In genomic region chr6:125521558-125522193, GRCm38 (mm10) we compare ENCODE assay signal across 21 mouse cellular contexts. TPM values are rescaled to one million over a fixed set of nuclear protein-coding genes. Genes with fewer than 3 reads are reported as not detected.
DNase-seq lines count a peak whose midpoint lies in the region; ATAC-seq and TF ChIP-seq lines count a peak whose summit lies in the region.
"Had no signal": no experiment of that assay in that cellular context is flagged by ENCODE, and none has a peak within 500 bp of the region (broad histone marks: within the 10 kb centered on the region; RNA-seq: fewer than 3 reads in every experiment).

No protein-coding gene starts in this region.

- no peak overlapping the region for H3K4me2 ChIP-seq in neural tube, embryonic 13.5 days
- no peak overlapping the region for H3K4me2 ChIP-seq in neural tube, embryonic 15.5 days
- no peak overlapping the region for H3K4me2 ChIP-seq in intestine, embryonic 15.5 days (replicated peaks)
- no peak overlapping the region for H3K4me2 ChIP-seq in stomach, embryonic 16.5 days (ENCODE audit: low read depth, low read length)
- H3K4me2 ChIP-seq: embryonic facial prominence, embryonic 13.5 days; heart, embryonic 13.5 days; hindbrain, embryonic 15.5 days; kidney, embryonic 15.5 days; neural tube, embryonic 12.5 days had no signal

- TF ChIP-seq POLR2A in thymus, adult 2 months (IDR thresholded peaks at IDR 0.05; ENCODE audit: control insufficient read depth, extremely low read depth, insufficient read depth, low read length, poor library complexity): no peak

- peak; percentile 59 for DNase-seq in kidney, postnatal 10 days
- DNase-seq in kidney, adult 18-20 months: no peak
- no peak for DNase-seq in thymus, adult 2 months
- DNase-seq: adrenal gland, adult 2 months; cerebellum, adult 2 months; gastrocnemius, adult 2 months; heart, postnatal 36 days; layer of hippocampus, adult 9-11 months; right cerebral cortex, postnatal 4 days; thymus, postnatal 25 days had no signal

- no peaks in the 10 kb centered on the region for H3K36me3 ChIP-seq in neural tube, embryonic 13.5 days
- H3K36me3 ChIP-seq in neural tube, embryonic 15.5 days: no peaks in the 10 kb centered on the region
- no peaks in the 10 kb centered on the region for H3K36me3 ChIP-seq in intestine, embryonic 15.5 days
- no peaks in the 10 kb centered on the region for H3K36me3 ChIP-seq in stomach, embryonic 16.5 days (ENCODE audit: control insufficient read depth, insufficient read depth, low read length)
- no peaks in the 10 kb centered on the region for H3K36me3 ChIP-seq in thymus, adult 2 months (ENCODE audit: control insufficient read depth, insufficient read depth, low read length)
- H3K36me3 ChIP-seq: embryonic facial prominence, embryonic 13.5 days; forebrain, embryonic 10.5 days; G1E; heart, embryonic 13.5 days; hindbrain, embryonic 15.5 days; kidney, embryonic 15.5 days; neural tube, embryonic 12.5 days had no signal

- 60% methylated on average over 5 of the region's 5 CpGs for WGBS in neural tube, embryonic 13.5 days
- 49% methylated on average over 5 of the region's 5 CpGs for WGBS in neural tube, embryonic 15.5 days
- WGBS in intestine, embryonic 15.5 days: 30% methylated on average over 5 of the region's 5 CpGs
- 36% methylated on average over 5 of the region's 5 CpGs for WGBS in stomach, embryonic 16.5 days
- 77% methylated on average over 5 of the region's 5 CpGs for WGBS in thymus, adult 2 months

- H3K27ac ChIP-seq in neural tube, embryonic 13.5 days (replicated peaks): 0 out of 2 replicates have a peak overlapping the region, but pooled peaks have one; percentile 33
- H3K27ac ChIP-seq in neural tube, embryonic 15.5 days (replicated peaks): no peak overlapping the region
- 0 out of 2 replicates have a peak overlapping the region, but pooled peaks have one; percentile 54 for H3K27ac ChIP-seq in intestine, embryonic 15.5 days
- 0 out of 2 replicates have a peak overlapping the region, but pooled peaks have one; percentile 7 for H3K27ac ChIP-seq in stomach, embryonic 16.5 days (ENCODE audit: low read length)
- no peak overlapping the region for H3K27ac ChIP-seq in thymus, adult 2 months (ENCODE audit: control insufficient read depth, insufficient read depth, low read length)
- H3K27ac ChIP-seq: embryonic facial prominence, embryonic 13.5 days; forebrain, embryonic 10.5 days; gastrocnemius, adult 2 months; heart, embryonic 13.5 days; hindbrain, embryonic 15.5 days; kidney, embryonic 15.5 days; neural tube, embryonic 12.5 days had no signal

- ATAC-seq in neural tube, embryonic 13.5 days (ENCODE audit: low read depth): no peak
- ATAC-seq in neural tube, embryonic 15.5 days (ENCODE audit: low FRiP score): no peak
- peak; percentile 86 for ATAC-seq in intestine, embryonic 15.5 days
- 0 out of 2 replicates have a peak, but pooled peaks have one; percentile 25 for ATAC-seq in stomach, embryonic 16.5 days (ENCODE audit: insufficient read depth, low FRiP score)

- H3K9ac ChIP-seq in neural tube, embryonic 13.5 days: no peak overlapping the region
- H3K9ac ChIP-seq in neural tube, embryonic 15.5 days (replicated peaks): no peak overlapping the region
- no peak overlapping the region for H3K9ac ChIP-seq in intestine, embryonic 15.5 days
- H3K9ac ChIP-seq in stomach, embryonic 16.5 days (ENCODE audit: low read length): no peak overlapping the region
- H3K9ac ChIP-seq: embryonic facial prominence, embryonic 13.5 days; heart, embryonic 13.5 days; hindbrain, embryonic 15.5 days; kidney, embryonic 15.5 days; neural tube, embryonic 12.5 days had no signal

- no peaks in the 10 kb centered on the region for H3K9me3 ChIP-seq in neural tube, embryonic 13.5 days
- no peaks in the 10 kb centered on the region for H3K9me3 ChIP-seq in neural tube, embryonic 15.5 days (replicated peaks)
- no peaks in the 10 kb centered on the region for H3K9me3 ChIP-seq in intestine, embryonic 15.5 days
- no peaks in the 10 kb centered on the region for H3K9me3 ChIP-seq in stomach, embryonic 16.5 days (replicated peaks; ENCODE audit: control insufficient read depth, low read length)
- H3K9me3 ChIP-seq: embryonic facial prominence, embryonic 13.5 days; forebrain, embryonic 10.5 days; heart, embryonic 13.5 days; hindbrain, embryonic 15.5 days; kidney, embryonic 15.5 days; neural tube, embryonic 12.5 days had no signal

- TF ChIP-seq CTCF in thymus, adult 2 months (IDR thresholded peaks at IDR 0.05; ENCODE audit: borderline replicate concordance, control insufficient read depth, extremely low read depth, insufficient read depth, low read length, poor library complexity): no peak

- H3K27me3 ChIP-seq in neural tube, embryonic 13.5 days: no peaks in the 10 kb centered on the region
- H3K27me3 ChIP-seq in neural tube, embryonic 15.5 days (replicated peaks): no peaks in the 10 kb centered on the region
- no peaks in the 10 kb centered on the region for H3K27me3 ChIP-seq in intestine, embryonic 15.5 days (replicated peaks)
- H3K27me3 ChIP-seq in stomach, embryonic 16.5 days (ENCODE audit: control insufficient read depth, insufficient read depth, low read length): no peaks in the 10 kb centered on the region
- no peaks in the 10 kb centered on the region for H3K27me3 ChIP-seq in thymus, adult 2 months (ENCODE audit: control insufficient read depth, insufficient read depth, low read length)
- H3K27me3 ChIP-seq: embryonic facial prominence, embryonic 13.5 days; heart, embryonic 13.5 days; hindbrain, embryonic 15.5 days; kidney, embryonic 15.5 days; neural tube, embryonic 12.5 days had no signal

- H3K4me3 ChIP-seq in neural tube, embryonic 13.5 days: no peak overlapping the region
- H3K4me3 ChIP-seq in neural tube, embryonic 15.5 days (replicated peaks): no peak overlapping the region
- H3K4me3 ChIP-seq in intestine, embryonic 15.5 days (replicated peaks): no peak overlapping the region
- H3K4me3 ChIP-seq in stomach, embryonic 16.5 days (replicated peaks; ENCODE audit: low read length): no peak overlapping the region
- no peak overlapping the region for H3K4me3 ChIP-seq in thymus, adult 2 months (ENCODE audit: control insufficient read depth, insufficient read depth, low read length)
- H3K4me3 ChIP-seq: embryonic facial prominence, embryonic 13.5 days; forebrain, embryonic 10.5 days; gastrocnemius, adult 2 months; heart, embryonic 13.5 days; hindbrain, embryonic 15.5 days; kidney, embryonic 15.5 days; neural tube, embryonic 12.5 days had no signal

- H3K4me1 ChIP-seq in neural tube, embryonic 13.5 days (replicated peaks): 0 out of 2 replicates have a peak, but pooled peaks cover 3% of the 10 kb centered on the region
- no peaks in the 10 kb centered on the region for H3K4me1 ChIP-seq in neural tube, embryonic 15.5 days
- H3K4me1 ChIP-seq in intestine, embryonic 15.5 days (replicated peaks): peaks cover 11% of the 10 kb centered on the region
- H3K4me1 ChIP-seq in stomach, embryonic 16.5 days (ENCODE audit: control insufficient read depth, insufficient read depth, low read length): peaks cover 4% of the 10 kb centered on the region; the same call in 1 of the 2 replicates
- no peaks in the 10 kb centered on the region for H3K4me1 ChIP-seq in thymus, adult 2 months (replicated peaks; ENCODE audit: control insufficient read depth, insufficient read depth, low read length)
- H3K4me1 ChIP-seq: forebrain, embryonic 10.5 days; hindbrain, embryonic 15.5 days; neural tube, embryonic 12.5 days had no signal

RNA-seq across cellular contexts. Expression of gene Vwf, which starts 24.9 kb away (rescaled TPM):
- polyA plus RNA-seq in neural tube, embryonic 13.5 days (2015; fragmentation: Nextera tagmentation; extraction: Ambion mirVana): 5.6 and 8.0 TPM in 2 replicates
- polyA plus RNA-seq in neural tube, embryonic 15.5 days (2015; fragmentation: Nextera tagmentation; extraction: Ambion mirVana): 7.8 and 14.9 TPM in 2 replicates
- 12.0 and 12.7 TPM in 2 replicates for polyA plus RNA-seq in intestine, embryonic 15.5 days (2015; fragmentation: Nextera tagmentation; extraction: Ambion mirVana)
- polyA plus RNA-seq in stomach, embryonic 16.5 days (2015; fragmentation: Nextera tagmentation; extraction: Ambion mirVana): 5.4 and 6.9 TPM in 2 replicates
- 19.5 and 32.3 TPM in 2 replicates for polyA plus RNA-seq in thymus, adult 2 months (2012; rRNA removed)

RNA-seq across cellular contexts. Expression of gene Cd9, which starts 27.1 kb away (rescaled TPM):
- polyA plus RNA-seq in neural tube, embryonic 13.5 days (2015; fragmentation: Nextera tagmentation; extraction: Ambion mirVana): 66.9 and 74.0 TPM in 2 replicates
- 112 and 130 TPM in 2 replicates for polyA plus RNA-seq in neural tube, embryonic 15.5 days (2015; fragmentation: Nextera tagmentation; extraction: Ambion mirVana)
- 160 and 171 TPM in 2 replicates for polyA plus RNA-seq in intestine, embryonic 15.5 days (2015; fragmentation: Nextera tagmentation; extraction: Ambion mirVana)
- 452 and 514 TPM in 2 replicates for polyA plus RNA-seq in stomach, embryonic 16.5 days (2015; fragmentation: Nextera tagmentation; extraction: Ambion mirVana)
- 41.5 and 56.1 TPM in 2 replicates for polyA plus RNA-seq in thymus, adult 2 months (2012; rRNA removed)
- polyA plus RNA-seq: G1E had no signal

Comparison
In these comparisons a context has a peak if more than half of its experiments do, and no peak if none do; other contexts are left out.
1. H3K27ac ChIP-seq: peak in neural tube, embryonic 13.5 days (single experiment), intestine, embryonic 15.5 days (single experiment) and stomach, embryonic 16.5 days (single experiment); none in neural tube, embryonic 15.5 days (single experiment) and thymus, adult 2 months (single experiment).
2. ATAC-seq: peak in intestine, embryonic 15.5 days (single experiment) and stomach, embryonic 16.5 days (single experiment); none in neural tube, embryonic 13.5 days (single experiment) and neural tube, embryonic 15.5 days (single experiment).